Mouse (Mus musculus) myocyte (in vitro differentiated cells): ENCODE results near the gene Mfap2.

Experiments used
- POLR2A ChIP-seq: IDR thresholded peaks from one replicate; pipeline ENCODE4 v1.6.1; 2011; ENCODE audit warnings: low read depth, mild to moderate bottlenecking, control low read depth, moderate library complexity; ENCODE audit not compliant: insufficient read length
- SRF ChIP-seq: IDR thresholded peaks from one replicate; pipeline ENCODE4 v1.6.1; 2011; ENCODE audit warnings: low read depth; ENCODE audit not compliant: control insufficient read depth, insufficient read length
- TCF12 ChIP-seq: IDR thresholded peaks from one replicate; pipeline ENCODE4 v1.6.1; 2011; ENCODE audit warnings: mild to moderate bottlenecking, control low read depth; ENCODE audit not compliant: poor library complexity, insufficient read depth, severe bottlenecking
- USF1 ChIP-seq: IDR thresholded peaks from one replicate; pipeline ENCODE4 v1.6.1; 2011; ENCODE audit warnings: low read depth, mild to moderate bottlenecking, control low read depth, moderate library complexity

DNA sequence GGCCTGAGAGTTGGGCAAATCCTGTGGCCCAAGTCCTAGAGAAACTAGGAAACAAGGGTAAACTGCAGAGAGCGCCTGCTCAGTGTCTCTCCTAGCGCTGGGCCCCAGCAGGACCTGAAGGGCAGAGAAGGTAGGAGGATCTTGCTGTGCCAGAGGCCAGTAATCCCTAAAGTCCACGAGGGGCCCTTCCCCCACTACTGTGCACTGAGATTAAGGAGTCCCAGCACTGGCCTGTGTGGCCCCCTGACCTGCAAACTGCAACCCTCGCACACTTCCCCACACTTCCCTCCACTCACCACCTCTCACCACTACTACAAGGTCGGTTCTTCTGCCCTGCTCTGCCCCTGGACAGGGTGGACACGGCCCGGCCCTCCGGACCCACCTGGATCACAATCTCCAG lies 42.9 kb downstream of the Mfap2 start:
- TF ChIP-seq POLR2A (no peak), USF1 (no peak), TCF12 (no peak), SRF (no peak)
